Mouse (Mus musculus) hindbrain, embryonic 14.5 days (tissue): ENCODE results near the gene Abcg1. TPM values are rescaled to one million over a fixed set of nuclear protein-coding genes. Genes with fewer than 3 reads are reported as not detected.

Experiments used
- ATAC-seq: fragments of 200-750 bp; cut with Nextera tagmentation; 2 replicates; pipeline ENCODE4 v1.8.0; 2017; ENCODE audit warnings: moderate number of reproducible peaks, mild to moderate bottlenecking, moderate TSS enrichment, moderate library complexity; ENCODE audit not compliant: low FRiP score
- DNase-seq: peaks from one replicate; pipeline ENCODE4 v3.0.0-alpha.2; 2015; ENCODE audit warnings: low spot score
- H3K27ac ChIP-seq: fragments of 300-500 bp; sonication (generic); 2 replicates; pipeline ENCODE4 v1.5.1; 2014; ENCODE audit warnings: mild to moderate bottlenecking, moderate library complexity
- H3K27me3 ChIP-seq: fragments of 300-500 bp; sonication (generic); 2 replicates; pipeline ENCODE4 v1.6.1; 2014; ENCODE audit warnings: mild to moderate bottlenecking, low read length, mixed read lengths; ENCODE audit not compliant: control insufficient read depth, insufficient read depth
- H3K36me3 ChIP-seq: fragments of 300-500 bp; sonication (generic); replicated peaks from 2 replicates; pipeline ENCODE4 v1.6.1; 2014; ENCODE audit not compliant: control insufficient read depth, insufficient read depth
- H3K4me1 ChIP-seq: fragments of 300-500 bp; sonication (generic); replicated peaks from 2 replicates; pipeline ENCODE4 v1.6.1; 2014; ENCODE audit warnings: antibody characterized with exemption, low read length, mixed read lengths; ENCODE audit not compliant: control insufficient read depth, insufficient read depth
- H3K4me2 ChIP-seq: fragments of 300-500 bp; sonication (generic); replicated peaks from 2 replicates; pipeline ENCODE4 v1.6.1; 2014; ENCODE audit warnings: mild to moderate bottlenecking, moderate library complexity
- H3K4me3 ChIP-seq: fragments of 300-500 bp; sonication (generic); replicated peaks from 2 replicates; pipeline ENCODE4 v1.5.1; 2014; ENCODE audit warnings: mild to moderate bottlenecking, low read length
- H3K9ac ChIP-seq: fragments of 300-500 bp; sonication (generic); 2 replicates; pipeline ENCODE4 v1.6.1; 2014
- H3K9me3 ChIP-seq: fragments of 300-500 bp; sonication (generic); 2 replicates; pipeline ENCODE4 v1.6.1; 2016; ENCODE audit warnings: low read length; ENCODE audit not compliant: control insufficient read depth
- WGBS: fragments of 180-500 bp; shearing (Covaris S2); extraction: QIAGEN DNeasy Blood & Tissue Kit; methylation state at CpG from one replicate; pipeline ENCODE4 v1.1.7; 2014; 5-methylcytosine and 5-hydroxymethylcytosine counted together
- polyA plus RNA-seq: library from polyadenylated mRNA; unstranded; fragments of >200 nt; fragmentation: Nextera tagmentation; extraction: Ambion mirVana; gene quantifications from 2 replicates; pipeline ENCODE4 v1.2.1, GENCODE M21; 2014

Abcg1 gene
- polyA plus RNA-seq, 1 experiment from 2014 or later, result 21.1 TPM

DNA sequence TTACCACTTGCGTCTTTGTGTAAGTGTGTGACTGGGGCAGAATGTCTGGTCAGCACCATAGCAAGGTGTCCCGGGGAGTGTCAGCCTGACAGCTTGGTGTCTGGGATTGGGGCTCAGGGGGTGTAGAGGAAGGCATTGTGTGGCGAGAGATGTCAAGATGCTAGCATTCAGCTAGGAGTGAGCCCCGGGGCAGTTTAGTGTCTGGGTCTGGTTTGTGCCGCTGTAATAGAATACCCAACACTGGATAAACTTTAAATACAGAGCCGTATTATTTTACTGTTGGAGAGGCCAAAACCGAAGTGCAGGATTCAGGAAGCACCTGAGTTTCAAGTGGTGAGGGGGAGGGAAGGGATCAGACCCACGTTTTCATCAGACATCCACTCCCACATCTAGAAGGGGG, 20.1 kb upstream of the Abcg1 start:
- Histone ChIP-seq H3K4me1 (0 out of 2 replicates have a peak, but pooled peaks cover 8% of the 10 kb centered on the region), H3K36me3 (no peaks in the 10 kb centered on the region), H3K27me3 (no peaks in the 10 kb centered on the region), H3K9me3 (0 out of 2 replicates have a peak, but pooled peaks cover under 1% of the 10 kb centered on the region), H3K27ac (no peak overlapping the region), H3K4me3 (no peak overlapping the region), H3K4me2 (no peak overlapping the region), H3K9ac (no peak overlapping the region)
- WGBS, result 85% methylated on average over 8 of the region's 8 CpGs
- DNase-seq, result no peak
- no peak for ATAC-seq

DNA sequence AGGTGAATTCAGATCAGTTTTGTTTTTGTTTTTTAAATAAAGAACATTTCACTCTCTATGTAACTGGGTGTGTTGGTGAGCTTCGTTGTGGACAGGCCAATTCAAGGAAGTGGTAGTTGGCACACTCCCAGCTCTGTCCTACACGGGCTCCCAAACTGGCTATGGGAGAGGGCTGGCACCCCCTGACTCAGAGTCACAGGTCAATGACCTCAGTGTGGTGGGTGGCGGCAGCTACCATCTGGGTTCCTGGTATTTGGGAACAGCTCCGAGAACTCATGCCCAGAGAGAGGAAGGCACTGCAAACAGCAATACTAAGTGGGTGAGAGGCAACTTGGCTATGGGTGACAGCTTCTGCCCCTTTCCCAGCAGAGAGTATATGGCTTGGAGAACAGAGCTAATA, 19.1 kb upstream of the Abcg1 start:
- no peak overlapping the region for H3K27ac ChIP-seq
- DNase-seq (no peak), ATAC-seq (no peak)
- WGBS, result 84% methylated on average over 4 of the region's 4 CpGs
- H3K36me3 ChIP-seq, result no peaks in the 10 kb centered on the region
- H3K4me2 ChIP-seq, result no peak overlapping the region
- 0 out of 2 replicates have a peak, but pooled peaks cover 8% of the 10 kb centered on the region for H3K4me1 ChIP-seq
- no peak overlapping the region for H3K9ac ChIP-seq
- no peaks in the 10 kb centered on the region for H3K27me3 ChIP-seq
- H3K4me3 ChIP-seq, result no peak overlapping the region
- H3K9me3 ChIP-seq, result no peaks in the 10 kb centered on the region

DNA sequence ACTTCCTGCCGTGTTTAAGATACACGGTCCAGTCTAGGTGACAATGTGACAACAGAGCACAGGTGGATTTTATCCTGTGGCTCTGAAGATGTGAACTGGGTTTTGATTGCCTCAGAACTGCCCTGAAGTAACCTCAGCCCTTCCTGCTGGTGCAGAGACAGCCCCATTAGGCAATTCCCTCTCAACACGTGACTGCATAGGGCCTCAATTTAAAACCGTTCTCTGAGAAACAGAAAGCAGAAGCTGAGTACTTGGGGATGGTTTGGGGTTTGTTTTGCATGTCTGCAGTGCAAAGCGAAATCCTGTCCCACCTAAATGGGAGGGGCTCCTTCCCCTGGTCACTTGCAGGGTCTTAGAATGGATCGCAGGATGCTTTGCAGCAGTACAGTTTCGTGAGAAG, 17.8 kb upstream of the Abcg1 start:
- Histone ChIP-seq H3K4me2 (no peak overlapping the region), H3K36me3 (no peaks in the 10 kb centered on the region), H3K27ac (no peak overlapping the region), H3K4me3 (no peak overlapping the region), H3K9me3 (no peaks in the 10 kb centered on the region), H3K4me1 (0 out of 2 replicates have a peak, but pooled peaks cover 2% of the 10 kb centered on the region), H3K9ac (no peak overlapping the region), H3K27me3 (no peaks in the 10 kb centered on the region)
- ATAC-seq, result no peak
- WGBS, result 84% methylated on average over 7 of the region's 7 CpGs
- no peak for DNase-seq

DNA sequence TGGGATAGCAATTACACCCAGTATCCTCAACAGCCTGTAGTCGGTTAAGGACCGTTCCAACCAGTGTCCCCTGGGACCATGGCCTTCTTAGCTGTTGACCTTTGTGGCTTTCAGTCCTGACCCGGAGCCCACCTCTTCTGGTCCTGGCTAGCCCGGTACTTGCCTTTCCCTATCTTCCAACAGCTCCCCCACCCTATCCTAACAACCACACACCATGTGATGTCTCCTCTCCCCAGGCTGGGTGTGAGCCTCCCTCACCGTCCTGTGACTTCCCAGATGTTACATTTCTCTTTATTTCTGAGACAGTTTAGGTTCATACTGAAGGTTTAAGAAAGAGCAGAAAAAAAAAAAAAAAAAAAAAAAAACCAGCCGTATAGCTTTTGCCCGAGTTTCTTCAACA, 17.1 kb upstream of the Abcg1 start:
- no peak overlapping the region for H3K9ac ChIP-seq
- WGBS, result 85% methylated on average over 7 of the region's 7 CpGs
- ATAC-seq (no peak), DNase-seq (no peak)
- no peak overlapping the region for H3K4me3 ChIP-seq
- no peak overlapping the region for H3K4me2 ChIP-seq
- no peaks in the 10 kb centered on the region for H3K36me3 ChIP-seq
- no peak overlapping the region for H3K27ac ChIP-seq
- 0 out of 2 replicates have a peak, but pooled peaks cover 2% of the 10 kb centered on the region for H3K4me1 ChIP-seq
- no peaks in the 10 kb centered on the region for H3K27me3 ChIP-seq
- H3K9me3 ChIP-seq, result no peaks in the 10 kb centered on the region

DNA sequence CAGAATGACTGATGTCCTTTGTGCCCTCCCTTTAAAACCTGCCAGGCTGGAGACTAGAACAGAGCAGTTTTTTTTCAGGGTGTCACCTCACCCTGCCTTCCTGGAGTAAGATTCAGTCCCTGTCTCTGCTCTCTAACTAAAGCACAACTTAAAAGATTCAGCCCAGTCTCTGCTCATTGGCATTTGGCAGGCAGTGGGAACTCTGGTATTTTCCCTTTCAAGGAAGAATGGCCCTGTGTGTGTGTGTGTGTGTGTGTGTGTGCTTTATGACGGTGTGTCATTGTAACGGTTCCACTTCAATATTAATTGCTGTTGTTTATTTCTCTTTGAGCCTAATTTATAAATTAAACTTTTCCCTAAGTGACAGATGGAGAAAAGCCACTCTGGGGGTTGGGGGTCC, 14.7 kb upstream of the Abcg1 start:
- no peak overlapping the region for H3K9ac ChIP-seq
- no peak for ATAC-seq
- H3K4me1 ChIP-seq, result no peaks in the 10 kb centered on the region
- 69% methylated on average over 2 of the region's 2 CpGs for WGBS
- no peaks in the 10 kb centered on the region for H3K36me3 ChIP-seq
- no peak for DNase-seq
- no peak overlapping the region for H3K27ac ChIP-seq
- H3K4me3 ChIP-seq, result no peak overlapping the region
- H3K9me3 ChIP-seq, result no peaks in the 10 kb centered on the region
- no peaks in the 10 kb centered on the region for H3K27me3 ChIP-seq
- no peak overlapping the region for H3K4me2 ChIP-seq

DNA sequence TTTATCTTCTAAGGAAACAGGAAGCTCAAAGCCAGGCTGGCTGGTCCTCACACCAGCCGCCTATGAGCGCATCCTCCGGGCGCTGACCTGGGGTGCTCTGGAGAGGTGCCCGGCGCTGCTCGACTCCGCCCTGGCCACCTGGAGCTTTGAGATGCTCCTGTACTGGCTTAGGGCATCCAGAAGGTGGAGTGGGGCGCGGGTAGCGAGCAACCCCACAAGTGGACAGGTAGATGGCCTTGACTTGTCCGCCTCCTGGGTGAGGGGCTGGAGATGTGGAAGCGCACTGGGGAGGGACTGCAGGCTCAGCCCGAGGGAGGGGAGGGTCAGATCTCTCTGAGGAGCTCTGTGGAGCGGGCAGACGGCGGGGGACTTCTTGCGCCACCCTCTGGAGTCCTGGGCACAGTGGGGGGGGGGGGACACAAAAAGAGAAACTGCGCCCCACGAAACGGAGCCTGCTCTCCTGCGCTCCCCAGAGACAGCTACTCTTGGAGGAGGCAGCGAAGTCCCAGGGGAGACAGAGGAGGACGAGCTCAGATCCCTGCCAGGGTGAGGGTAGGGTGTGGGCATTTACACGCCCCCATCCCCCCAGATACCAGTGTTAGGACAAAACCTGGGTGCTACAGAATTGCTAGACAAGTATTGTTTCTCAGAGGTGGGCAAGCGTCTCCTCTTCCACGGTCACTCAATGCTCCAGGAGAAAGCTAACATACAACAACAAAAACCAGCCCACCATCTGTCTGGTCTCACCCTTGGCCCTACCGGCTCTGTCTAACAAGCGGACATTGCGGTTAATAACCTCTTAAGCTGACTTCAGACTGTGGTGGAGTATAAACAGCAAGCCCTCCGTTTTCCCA, 643 bp downstream of the Abcg1 start:
- ATAC-seq (peak; percentile 61), DNase-seq (no peak)
- H3K9ac ChIP-seq, result peak overlapping the region; percentile 78
- peak overlapping the region; percentile 63 for H3K4me3 ChIP-seq
- peak overlapping the region; percentile 95 for H3K4me2 ChIP-seq
- no peaks in the 10 kb centered on the region for H3K36me3 ChIP-seq
- H3K4me1 ChIP-seq, result peaks cover 29% of the 10 kb centered on the region
- WGBS, result 1% methylated on average over 31 of the region's 31 CpGs
- H3K27ac ChIP-seq, result peak overlapping the region; percentile 87
- H3K27me3 ChIP-seq, result no peaks in the 10 kb centered on the region
- peaks cover 7% of the 10 kb centered on the region for H3K9me3 ChIP-seq

DNA sequence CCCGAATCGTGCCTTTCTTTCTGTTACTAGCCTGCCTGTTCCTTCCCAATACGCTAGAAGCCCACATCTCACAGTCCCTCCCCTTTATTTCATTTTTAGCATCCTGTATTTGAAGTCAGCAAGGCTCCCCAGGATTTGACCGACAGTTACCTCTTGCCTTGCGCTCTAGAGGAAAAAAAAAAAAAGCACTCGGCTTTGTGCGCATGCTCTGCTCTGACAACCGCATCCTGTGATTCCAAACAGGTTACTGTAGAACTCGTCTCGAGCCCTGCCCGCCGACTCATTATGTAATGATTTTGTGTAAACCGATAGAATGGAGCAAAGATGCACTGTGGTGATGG, 1.2 kb downstream of the Abcg1 start:
- DNase-seq, result peak; percentile 82
- peak overlapping the region; percentile 87 for H3K27ac ChIP-seq
- H3K4me2 ChIP-seq, result peak overlapping the region; percentile 95
- H3K9ac ChIP-seq, result peak overlapping the region; percentile 78
- H3K27me3 ChIP-seq, result no peaks in the 10 kb centered on the region
- 0 out of 2 replicates have a peak, but pooled peaks have one; percentile 29 for ATAC-seq
- WGBS, result under 1% methylated on average over 13 of the region's 13 CpGs
- H3K4me1 ChIP-seq, result peaks cover 29% of the 10 kb centered on the region
- H3K4me3 ChIP-seq, result peak overlapping the region; percentile 63
- H3K36me3 ChIP-seq, result no peaks in the 10 kb centered on the region
- peaks cover under 1% of the 10 kb centered on the region for H3K9me3 ChIP-seq

DNA sequence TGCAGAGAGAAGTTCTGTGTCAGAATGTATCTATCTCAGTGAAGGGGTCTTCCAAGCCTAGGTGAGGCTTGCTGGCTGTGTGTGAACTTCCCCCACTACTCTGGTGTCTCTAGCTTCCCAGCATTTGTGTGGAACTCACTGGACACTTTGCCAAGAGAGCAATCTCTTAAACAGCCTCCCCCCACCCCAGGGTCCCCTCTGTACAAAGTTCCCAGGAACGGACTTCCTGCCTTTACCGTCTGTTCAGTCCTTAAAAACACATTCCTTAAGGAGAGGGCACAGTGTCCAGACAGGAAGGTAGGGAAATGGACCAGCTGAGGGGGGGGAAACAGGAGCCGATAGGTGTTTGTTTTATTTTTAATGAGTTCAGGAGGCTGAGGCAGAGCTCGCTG, 2.7 kb downstream of the Abcg1 start:
- Histone ChIP-seq H3K4me2 (no peak overlapping the region), H3K4me1 (peaks cover 29% of the 10 kb centered on the region), H3K27me3 (no peaks in the 10 kb centered on the region), H3K9ac (no peak overlapping the region), H3K4me3 (no peak overlapping the region), H3K36me3 (no peaks in the 10 kb centered on the region; the same call in 1 of the 2 replicates), H3K27ac (no peak overlapping the region), H3K9me3 (no peaks in the 10 kb centered on the region)
- DNase-seq (no peak), ATAC-seq (no peak)
- WGBS, result 78% methylated on average over 4 of the region's 4 CpGs

DNA sequence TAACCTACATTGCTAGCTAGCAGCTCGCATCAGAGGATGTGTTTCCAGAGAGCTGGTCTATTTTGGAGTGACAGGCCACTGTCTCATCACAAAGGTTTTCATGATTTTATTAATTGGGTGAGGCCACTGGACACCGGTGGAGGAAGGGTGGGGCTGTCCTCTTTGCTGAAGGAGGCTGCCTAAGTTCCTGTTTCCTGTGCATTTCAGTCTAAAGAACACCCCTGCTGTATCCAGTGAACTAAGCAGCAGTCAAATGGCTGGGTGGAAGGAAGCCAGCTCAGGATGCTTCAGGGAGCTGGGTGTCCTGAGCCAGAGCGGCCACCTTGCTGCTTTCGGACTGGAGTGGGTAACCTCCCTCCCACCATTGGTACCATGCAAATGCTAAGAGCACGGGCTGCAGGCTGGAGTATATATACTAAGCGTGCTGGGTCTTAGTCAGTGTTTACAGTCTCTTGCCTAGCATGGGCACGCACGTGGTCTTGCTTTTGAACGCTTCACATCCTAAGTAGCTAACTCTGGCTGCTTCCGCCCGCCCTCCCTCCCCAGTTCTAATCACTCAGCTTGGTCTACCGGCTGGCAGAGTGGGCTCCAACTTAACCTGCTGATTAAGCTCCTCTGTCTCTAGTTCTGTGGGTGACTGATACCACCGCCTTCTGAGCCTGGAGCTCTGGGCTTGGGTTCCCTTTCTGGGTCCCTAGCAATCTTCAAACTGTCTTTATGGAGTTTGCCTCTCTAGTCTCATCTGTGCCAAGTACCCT, 3.3 kb downstream of the Abcg1 start:
- H3K4me3 ChIP-seq, result no peak overlapping the region
- 68% methylated on average over 13 of the region's 13 CpGs for WGBS
- peaks cover 29% of the 10 kb centered on the region for H3K4me1 ChIP-seq
- no peak overlapping the region for H3K9ac ChIP-seq
- H3K27me3 ChIP-seq, result no peaks in the 10 kb centered on the region
- DNase-seq (no peak), ATAC-seq (no peak)
- no peaks in the 10 kb centered on the region for H3K9me3 ChIP-seq
- H3K27ac ChIP-seq, result peak overlapping the region; percentile 16; the same call in 1 of the 2 replicates
- H3K4me2 ChIP-seq, result no peak overlapping the region
- H3K36me3 ChIP-seq, result peaks cover 4% of the 10 kb centered on the region; the same call in 1 of the 2 replicates
